Mouse (Mus musculus): ENCODE data around the gene Cdh26.

GRCm38 (mm10) chr2:178477228-178477627, 46.9 kb downstream of the Cdh26 start:
- no peak for TF ChIP-seq MAX (IDR thresholded peaks at IDR 0.05)
- no peak for TF ChIP-seq CTCF (IDR thresholded peaks at IDR 0.05; ENCODE audit: control insufficient read depth, insufficient read depth, insufficient read length)
- no peak for TF ChIP-seq MYOD1 (IDR thresholded peaks at IDR 0.05; ENCODE audit: control insufficient read depth, insufficient read length, low read depth)
